Mouse (Mus musculus): ENCODE data around the gene Olfr15. TPM values are rescaled to one million over a fixed set of nuclear protein-coding genes. Genes with fewer than 3 reads are reported as not detected.
"Not testable (repeated sequence)": the region's sequence is repeated elsewhere in the genome, so short reads cannot be mapped to it uniquely, and the experiment has no call there.

Gene Olfr15
- not detected in 2 replicates for polyA plus RNA-seq (2012; ENCODE audit: insufficient read depth, insufficient read length, missing spikeins)

- H3K27ac ChIP-seq (ENCODE audit: insufficient read depth, low read depth, low read length): no peak within 1 kb of the TSS
- H3K4me3 ChIP-seq (ENCODE audit: insufficient read depth, low read length): no peak within 1 kb of the TSS
- H3K4me1 ChIP-seq (ENCODE audit: control insufficient read depth, insufficient read depth, low read length): no peaks in the 10 kb centered on the region
- TF ChIP-seq CTCF (IDR thresholded peaks at IDR 0.05; ENCODE audit: low read depth, low read length): no peak
- no peak for TF ChIP-seq POLR2A (IDR thresholded peaks at IDR 0.05; ENCODE audit: borderline replicate concordance, low read depth, low read length)
These were observed at the start of gene Olfr15 for GRCm38 (mm10) chr16:3830588-3831109. Olfr15 (plus strand) TSS chr16:3830878.

DNA sequence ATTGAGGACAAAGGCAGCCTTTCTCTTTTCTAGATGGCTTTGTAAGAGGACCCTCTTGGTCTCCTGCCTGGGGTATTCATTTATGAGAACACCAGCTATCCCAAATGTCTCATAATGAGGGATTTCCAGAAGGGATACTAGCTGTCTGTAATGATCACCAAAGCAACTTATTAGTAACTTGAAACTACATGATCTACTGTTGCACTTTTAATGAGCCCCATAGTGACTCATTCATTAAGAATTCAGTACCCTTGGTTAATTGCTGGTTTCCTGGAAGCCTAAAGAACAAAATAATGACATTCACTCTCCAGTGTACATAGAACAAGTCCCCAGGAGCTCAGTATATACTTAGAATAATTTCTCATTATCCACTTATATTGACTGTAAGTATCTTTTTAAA is 49.4 kb upstream of the Olfr15 start:
- no peak for TF ChIP-seq POLR2A (IDR thresholded peaks at IDR 0.05; ENCODE audit: borderline replicate concordance, low read depth, low read length)
- no peak for TF ChIP-seq CTCF (IDR thresholded peaks at IDR 0.05; ENCODE audit: low read depth, low read length)
- Histone ChIP-seq H3K4me1 (ENCODE audit: control insufficient read depth, insufficient read depth, low read length) (no peaks in the 10 kb centered on the region), H3K27ac (ENCODE audit: insufficient read depth, low read depth, low read length) (no peak overlapping the region), H3K4me3 (ENCODE audit: insufficient read depth, low read length) (no peak overlapping the region)

GRCm38 (mm10) chr16:3788394-3788793 is 42.3 kb upstream of the Olfr15 start:
- Histone ChIP-seq H3K4me3 (ENCODE audit: insufficient read depth, low read length) (no peak overlapping the region), H3K4me1 (ENCODE audit: control insufficient read depth, insufficient read depth, low read length) (no peaks in the 10 kb centered on the region), H3K27ac (ENCODE audit: insufficient read depth, low read depth, low read length) (no peak overlapping the region)
- TF ChIP-seq CTCF (IDR thresholded peaks at IDR 0.05; ENCODE audit: low read depth, low read length) (no peak), POLR2A (IDR thresholded peaks at IDR 0.05; ENCODE audit: borderline replicate concordance, low read depth, low read length) (no peak)

DNA sequence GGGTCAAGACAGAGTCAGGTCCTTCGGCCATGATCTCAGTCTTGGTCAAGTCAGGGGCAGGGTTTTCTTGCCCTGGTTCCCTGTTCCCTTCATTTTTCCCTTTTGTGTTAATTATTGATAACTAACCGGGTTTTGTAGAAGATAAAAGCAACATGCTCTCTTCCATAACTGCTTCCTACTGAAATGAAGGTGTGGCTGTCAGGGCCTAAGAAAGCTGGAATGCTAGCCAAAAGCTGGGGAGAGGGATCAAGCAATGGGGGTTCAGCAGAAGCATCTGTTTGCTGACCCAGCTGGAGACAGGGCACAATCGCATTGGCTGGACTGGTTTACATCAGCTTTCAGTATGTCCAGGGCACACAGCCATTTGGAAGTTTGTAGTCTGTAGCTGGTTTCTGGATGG is 22.5 kb upstream of the Olfr15 start:
- Histone ChIP-seq H3K27ac (ENCODE audit: insufficient read depth, low read depth, low read length) (no peak overlapping the region), H3K4me1 (ENCODE audit: control insufficient read depth, insufficient read depth, low read length) (no peaks in the 10 kb centered on the region), H3K4me3 (ENCODE audit: insufficient read depth, low read length) (no peak overlapping the region)
- TF ChIP-seq CTCF (IDR thresholded peaks at IDR 0.05; ENCODE audit: low read depth, low read length) (no peak), POLR2A (IDR thresholded peaks at IDR 0.05; ENCODE audit: borderline replicate concordance, low read depth, low read length) (no peak)

DNA sequence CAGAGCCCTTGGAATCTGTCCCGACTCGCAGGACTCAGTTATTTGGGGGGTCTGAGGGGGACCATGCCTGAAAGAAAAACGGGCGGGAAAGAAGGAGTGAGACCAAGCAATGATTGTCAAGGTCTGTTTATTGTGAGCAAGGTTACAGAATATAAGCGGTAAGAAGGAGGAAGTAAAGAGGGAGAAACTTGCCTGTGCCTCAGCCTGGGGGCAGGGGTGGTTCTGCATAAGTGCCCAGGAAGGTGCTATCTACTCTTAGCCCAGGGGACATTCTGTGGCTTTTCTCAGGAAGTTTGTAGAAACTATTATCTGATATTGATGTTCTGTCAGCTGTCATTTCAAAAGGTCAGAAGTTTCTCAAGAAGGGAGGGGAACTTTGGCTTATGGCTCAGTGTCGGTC is 16.0 kb upstream of the Olfr15 start:
- H3K4me1 ChIP-seq (ENCODE audit: control insufficient read depth, insufficient read depth, low read length); H3K4me3 ChIP-seq (ENCODE audit: insufficient read depth, low read length); H3K27ac ChIP-seq (ENCODE audit: insufficient read depth, low read depth, low read length): not testable (repeated sequence)

DNA sequence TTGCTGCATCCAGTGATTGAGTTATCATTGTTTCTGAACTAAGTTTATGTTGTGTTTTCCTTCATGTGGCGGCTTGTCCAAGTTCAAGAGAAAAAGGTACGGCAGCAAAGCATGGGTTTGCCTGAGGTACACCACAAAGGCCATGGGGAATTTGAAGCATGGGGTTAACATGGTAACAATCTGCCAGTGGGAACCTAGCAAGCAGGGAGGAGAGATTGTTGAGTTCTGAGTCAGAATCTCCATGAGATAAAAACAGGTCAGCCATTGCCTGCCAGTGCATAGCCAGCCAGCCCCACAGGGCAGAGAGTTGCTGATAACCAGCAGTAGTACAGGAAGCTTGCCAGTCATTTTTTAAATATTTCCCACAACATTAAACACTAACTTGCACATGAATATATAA is 10.5 kb upstream of the Olfr15 start:
- H3K27ac ChIP-seq (ENCODE audit: insufficient read depth, low read depth, low read length): no peak overlapping the region
- no peaks in the 10 kb centered on the region for H3K4me1 ChIP-seq (ENCODE audit: control insufficient read depth, insufficient read depth, low read length)
- H3K4me3 ChIP-seq (ENCODE audit: insufficient read depth, low read length): no peak overlapping the region
- no peak for TF ChIP-seq POLR2A (IDR thresholded peaks at IDR 0.05; ENCODE audit: borderline replicate concordance, low read depth, low read length)

- Histone ChIP-seq H3K27ac (ENCODE audit: insufficient read depth, low read depth, low read length) (no peak overlapping the region), H3K4me1 (ENCODE audit: control insufficient read depth, insufficient read depth, low read length) (no peaks in the 10 kb centered on the region), H3K4me3 (ENCODE audit: insufficient read depth, low read length) (no peak overlapping the region)
- no peak for TF ChIP-seq POLR2A (IDR thresholded peaks at IDR 0.05; ENCODE audit: borderline replicate concordance, low read depth, low read length)
- no peak for TF ChIP-seq CTCF (IDR thresholded peaks at IDR 0.05; ENCODE audit: low read depth, low read length)
These were observed 2.7 kb upstream of the Olfr15 start for GRCm38 (mm10) chr16:3828021-3828420.

DNA sequence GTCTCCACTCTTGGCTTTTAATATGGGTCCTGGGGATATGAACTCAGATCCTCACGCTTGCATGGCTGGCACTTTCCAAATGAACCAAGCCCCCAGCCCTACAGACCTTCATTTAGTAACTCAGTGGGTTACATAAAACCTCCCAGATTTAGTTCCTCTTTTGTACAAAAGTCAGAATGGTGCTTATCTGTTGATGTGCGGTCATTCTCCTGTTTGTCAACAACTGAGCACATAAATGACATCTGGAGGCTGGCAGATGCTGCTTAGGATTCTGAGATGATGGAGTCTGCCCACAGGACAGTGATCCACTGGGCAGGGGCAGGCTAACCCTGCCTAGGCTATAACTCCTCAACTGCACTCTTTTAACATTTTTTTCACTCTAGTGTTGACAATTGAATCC is 951 bp upstream of the Olfr15 start:
- Histone ChIP-seq H3K27ac (ENCODE audit: insufficient read depth, low read depth, low read length) (no peak overlapping the region), H3K4me3 (ENCODE audit: insufficient read depth, low read length) (no peak overlapping the region), H3K4me1 (ENCODE audit: control insufficient read depth, insufficient read depth, low read length) (no peaks in the 10 kb centered on the region)
- TF ChIP-seq POLR2A (IDR thresholded peaks at IDR 0.05; ENCODE audit: borderline replicate concordance, low read depth, low read length) (no peak), CTCF (IDR thresholded peaks at IDR 0.05; ENCODE audit: low read depth, low read length) (no peak)

GRCm38 (mm10) chr16:3835461-3835860 is 4.8 kb downstream of the Olfr15 start:
- TF ChIP-seq POLR2A (IDR thresholded peaks at IDR 0.05; ENCODE audit: borderline replicate concordance, low read depth, low read length) (no peak), CTCF (IDR thresholded peaks at IDR 0.05; ENCODE audit: low read depth, low read length) (no peak)
- no peak overlapping the region for H3K27ac ChIP-seq (ENCODE audit: insufficient read depth, low read depth, low read length)
- H3K4me3 ChIP-seq (ENCODE audit: insufficient read depth, low read length): no peak overlapping the region
- H3K4me1 ChIP-seq (ENCODE audit: control insufficient read depth, insufficient read depth, low read length): no peaks in the 10 kb centered on the region

GRCm38 (mm10) chr16:3839157-3839885 is 8.6 kb downstream of the Olfr15 start:
- no peak overlapping the region for H3K4me3 ChIP-seq (ENCODE audit: insufficient read depth, low read length)
- peaks cover 6% of the 10 kb centered on the region for H3K4me1 ChIP-seq (ENCODE audit: control insufficient read depth, insufficient read depth, low read length)
- TF ChIP-seq CTCF (IDR thresholded peaks at IDR 0.05; ENCODE audit: low read depth, low read length) (no peak), POLR2A (IDR thresholded peaks at IDR 0.05; ENCODE audit: borderline replicate concordance, low read depth, low read length) (no peak)
- H3K27ac ChIP-seq (ENCODE audit: insufficient read depth, low read depth, low read length): no peak overlapping the region

All from bone marrow macrophage, adult 2 months (primary cell).